Mouse (Mus musculus) kidney, adult 2 months (tissue): ENCODE measurements around the gene 3110021N24Rik.

Experiments used
- CTCF ChIP-seq: fragments of 200-500 bp; conservative IDR thresholded peaks from 2 replicates; pipeline ENCODE4 v1.5.1; 2011; ENCODE audit warnings: low read depth, mild to moderate bottlenecking, control low read depth, low read length, moderate library complexity, mixed read lengths; ENCODE audit not compliant: insufficient read depth, insufficient read length
- POLR2A ChIP-seq: fragments of 200-500 bp; IDR thresholded peaks from one replicate; pipeline ENCODE4 v1.6.1; 2011; ENCODE audit warnings: low read depth, low read length, control low read depth

DNA sequence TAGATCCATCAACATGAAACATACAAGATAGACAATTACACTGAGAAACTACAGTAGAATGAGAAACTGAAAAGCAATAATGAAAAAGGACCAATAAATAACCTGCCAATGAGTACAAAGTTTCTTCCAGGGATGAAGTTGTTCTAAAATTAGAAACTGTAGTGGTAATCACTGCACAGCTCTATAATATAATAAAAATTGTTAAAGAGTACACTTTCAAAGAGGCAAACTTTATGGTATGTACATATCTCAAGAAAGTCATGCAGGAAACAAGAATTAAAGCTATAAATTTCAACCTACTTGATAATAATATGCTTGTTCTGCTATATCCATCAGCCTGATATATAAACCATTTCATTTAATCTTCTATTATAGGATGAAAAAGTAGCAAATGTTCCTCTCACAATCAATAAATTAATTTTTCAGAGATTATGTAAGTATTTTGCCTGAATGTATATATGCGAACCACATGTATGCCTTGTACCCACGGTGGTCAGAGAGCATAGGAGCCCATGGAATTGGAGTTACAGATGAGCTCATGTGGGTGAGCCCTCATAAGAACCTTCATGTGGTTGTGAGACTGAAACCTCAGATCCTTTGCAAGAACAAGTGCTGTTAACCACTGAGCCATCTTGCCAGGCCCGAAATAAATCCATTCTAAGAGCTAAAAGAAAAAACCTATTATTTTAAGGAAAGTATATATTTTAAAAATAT lies 26.9 kb downstream of the 3110021N24Rik start:
- TF ChIP-seq POLR2A = no peak
- TF ChIP-seq CTCF = no peak
